Mouse (Mus musculus): ENCODE measurements at regions not wholly inside any gene's neighbourhood (a gene's known extent, or its start where the extent isn't known, plus 50 kb on each side); places are given as distances from the start of the nearest gene placed in this dataset.

DNA sequence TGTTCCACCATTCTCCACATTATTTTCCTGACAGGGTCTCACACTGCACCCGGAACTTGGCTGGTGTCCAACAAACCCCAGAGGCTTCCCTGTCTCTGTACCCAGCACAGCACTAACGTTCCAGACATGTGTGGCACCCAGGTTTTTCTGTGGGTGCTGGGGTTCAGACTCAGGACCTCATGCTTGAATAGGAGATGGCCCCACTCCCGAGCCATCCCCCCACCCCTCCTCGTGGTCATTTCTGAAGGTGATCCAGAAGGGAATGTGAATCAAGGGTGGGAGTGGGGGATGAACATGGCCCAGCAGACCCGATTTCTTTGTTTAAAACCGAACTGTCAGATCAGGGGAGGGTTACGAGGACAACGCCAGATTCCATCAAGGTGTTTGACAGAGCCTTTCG, 245.6 kb downstream of the Tbc1d1 start:
- in situ Hi-C loops (cut with MboI; ENCODE audit: unreplicated experiment in 2 of 2) = no loop called here

- in situ Hi-C loops (cut with MboI; ENCODE audit: unreplicated experiment in 2 of 2) = no loop called here
These were observed 247.2 kb downstream of the Tbc1d1 start for GRCm38 (mm10) chr5:64403077-64403981.

DNA sequence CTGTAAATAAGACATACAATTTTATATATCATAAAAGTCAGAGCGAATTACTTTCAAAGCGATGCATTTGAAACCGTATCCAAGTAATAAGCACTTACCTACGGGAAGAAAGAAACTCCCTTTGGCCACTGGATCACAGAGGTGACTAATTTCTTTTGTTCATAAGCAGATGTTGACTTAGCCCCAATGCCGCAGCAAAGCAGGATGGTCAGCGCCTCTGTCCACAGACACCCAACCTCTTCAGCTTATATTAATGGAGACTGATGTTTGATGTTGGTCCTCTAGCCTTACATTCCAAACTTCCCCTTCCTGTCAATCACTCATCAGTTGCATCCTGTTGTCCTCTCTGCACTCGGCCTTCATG, 247.9 kb downstream of the Tbc1d1 start:
- in situ Hi-C loops (cut with MboI; ENCODE audit: unreplicated experiment in 2 of 2) = no loop called here

GRCm38 (mm10) chr5:64404512-64404911, 248.4 kb downstream of the Tbc1d1 start:
- in situ Hi-C loops (cut with MboI; ENCODE audit: unreplicated experiment in 2 of 2) = no loop called here

- in situ Hi-C loops (cut with MboI; ENCODE audit: unreplicated experiment in 2 of 2) = no loop called here
These were observed 252.8 kb downstream of the Tbc1d1 start for GRCm38 (mm10) chr5:64408938-64409337.

DNA sequence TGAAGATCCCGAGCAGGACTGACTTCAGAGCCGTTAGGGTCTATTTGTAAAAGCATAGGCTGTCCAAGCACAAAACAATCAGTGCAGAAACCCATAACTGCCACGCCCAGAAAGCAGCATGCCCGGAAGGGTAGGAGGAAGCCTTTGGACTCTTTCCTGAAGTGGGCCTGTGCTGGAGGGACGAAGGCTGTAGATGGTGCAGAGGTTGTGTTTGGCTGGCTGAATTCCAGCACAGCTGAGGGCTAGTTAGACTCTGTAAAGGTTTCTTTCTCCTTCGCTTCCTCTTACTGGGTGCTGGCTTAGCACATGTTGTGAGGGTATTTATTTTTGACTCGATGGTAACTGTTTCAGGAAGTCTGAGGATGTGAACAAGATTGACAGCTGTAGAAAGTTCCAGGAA, 254.5 kb downstream of the Tbc1d1 start:
- in situ Hi-C loops (cut with MboI; ENCODE audit: unreplicated experiment in 2 of 2) = no loop called here

GRCm38 (mm10) chr5:64414519-64414918, 258.4 kb downstream of the Tbc1d1 start:
- in situ Hi-C loops (cut with MboI; ENCODE audit: unreplicated experiment in 2 of 2) = no loop called here

DNA sequence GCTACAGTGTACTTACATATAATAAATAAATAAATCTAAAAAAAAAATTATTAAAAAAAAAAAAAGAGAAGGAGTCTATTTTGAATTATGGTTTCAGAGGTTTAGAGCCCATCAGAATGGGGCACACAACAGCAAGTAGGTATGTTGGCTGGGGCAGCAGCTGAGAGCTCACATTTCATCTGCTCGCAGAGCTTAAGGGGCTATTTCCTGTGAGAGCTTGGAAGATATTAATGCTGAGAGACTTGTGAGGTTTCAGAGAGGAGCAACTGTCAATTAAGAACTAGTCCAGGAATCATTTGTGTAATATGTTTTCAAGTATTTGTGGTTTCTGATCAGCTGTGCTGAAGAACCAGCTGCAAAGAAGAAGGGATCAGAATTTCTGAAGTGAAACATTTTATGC, 263.3 kb downstream of the Tbc1d1 start:
- in situ Hi-C loops (cut with MboI; ENCODE audit: unreplicated experiment in 2 of 2) = no loop called here

GRCm38 (mm10) chr5:64422787-64423587, 266.9 kb downstream of the Tbc1d1 start:
- in situ Hi-C loops (cut with MboI; ENCODE audit: unreplicated experiment in 2 of 2) = no loop called here

- in situ Hi-C loops (cut with MboI; ENCODE audit: unreplicated experiment in 2 of 2) = no loop called here
These were observed 272.7 kb downstream of the Tbc1d1 start for GRCm38 (mm10) chr5:64428822-64429221.

- in situ Hi-C loops (cut with MboI; ENCODE audit: unreplicated experiment in 2 of 2) = no loop called here
These were observed 274.4 kb downstream of the Tbc1d1 start for GRCm38 (mm10) chr5:64430501-64430900.

DNA sequence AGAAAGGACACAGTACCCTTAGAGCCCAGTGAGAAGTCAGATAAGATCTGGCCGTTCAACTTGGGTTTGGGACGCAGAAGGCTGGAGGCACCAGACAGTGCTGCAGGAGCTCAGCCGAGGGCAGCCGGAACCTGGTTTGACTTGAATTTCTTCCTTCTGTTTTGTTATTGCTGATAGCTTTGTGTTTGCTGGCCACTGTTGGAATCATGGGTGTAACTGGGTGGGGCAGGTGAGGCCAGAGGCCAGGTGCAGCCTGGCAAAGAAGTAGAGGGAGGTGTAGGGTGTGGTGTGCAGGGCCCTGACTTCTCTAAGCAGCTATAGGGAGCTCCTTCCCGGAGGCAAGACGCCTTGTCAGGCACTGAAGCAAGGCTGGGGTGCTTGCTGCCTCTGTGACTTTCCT, 275.5 kb downstream of the Tbc1d1 start:
- in situ Hi-C loops (cut with MboI; ENCODE audit: unreplicated experiment in 2 of 2) = no loop called here

DNA sequence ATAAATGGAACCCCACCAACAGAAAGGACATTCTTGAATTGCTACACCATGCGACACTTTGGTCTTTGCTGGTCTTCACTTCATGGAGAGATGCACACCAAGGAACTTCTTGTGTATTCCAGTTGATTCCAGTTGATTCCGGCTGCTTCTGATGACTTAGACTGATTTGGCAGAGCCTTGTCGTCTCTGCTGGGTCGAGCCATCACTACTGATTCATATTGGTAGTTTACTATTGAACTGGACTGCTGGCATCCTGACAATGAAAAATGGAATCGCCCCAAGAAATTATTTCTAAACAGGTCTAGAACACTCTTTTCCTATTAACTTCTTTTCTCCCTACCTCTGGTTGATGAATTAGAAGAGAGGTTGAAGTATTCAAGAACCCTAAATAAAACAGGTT, 277.7 kb downstream of the Tbc1d1 start:
- in situ Hi-C loops (cut with MboI; ENCODE audit: unreplicated experiment in 2 of 2) = no loop called here

DNA sequence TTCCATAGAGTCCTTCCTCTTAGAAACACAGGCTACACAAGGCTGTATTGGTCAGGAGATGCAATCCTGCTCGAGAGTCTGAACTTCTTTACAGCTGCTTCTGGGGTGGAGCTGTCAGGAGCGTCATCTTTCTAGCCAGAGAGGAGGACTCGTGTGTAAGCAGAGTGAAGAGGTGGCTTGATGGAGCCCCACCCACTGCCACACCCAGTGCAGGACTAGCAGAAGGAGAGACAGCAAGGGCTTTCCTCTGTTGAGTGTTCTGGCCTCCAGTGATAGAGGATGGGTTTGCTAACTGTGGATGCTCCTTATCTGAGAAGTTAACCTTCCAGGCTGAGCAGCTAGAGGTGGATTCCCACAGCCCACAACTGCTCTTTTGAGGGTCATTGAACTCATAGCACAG, 279.4 kb downstream of the Tbc1d1 start:
- in situ Hi-C loops (cut with MboI; ENCODE audit: unreplicated experiment in 2 of 2) = no loop called here

- in situ Hi-C loops (cut with MboI; ENCODE audit: unreplicated experiment in 2 of 2) = no loop called here
These were observed 279.9 kb downstream of the Tbc1d1 start for GRCm38 (mm10) chr5:64435958-64436357.

DNA sequence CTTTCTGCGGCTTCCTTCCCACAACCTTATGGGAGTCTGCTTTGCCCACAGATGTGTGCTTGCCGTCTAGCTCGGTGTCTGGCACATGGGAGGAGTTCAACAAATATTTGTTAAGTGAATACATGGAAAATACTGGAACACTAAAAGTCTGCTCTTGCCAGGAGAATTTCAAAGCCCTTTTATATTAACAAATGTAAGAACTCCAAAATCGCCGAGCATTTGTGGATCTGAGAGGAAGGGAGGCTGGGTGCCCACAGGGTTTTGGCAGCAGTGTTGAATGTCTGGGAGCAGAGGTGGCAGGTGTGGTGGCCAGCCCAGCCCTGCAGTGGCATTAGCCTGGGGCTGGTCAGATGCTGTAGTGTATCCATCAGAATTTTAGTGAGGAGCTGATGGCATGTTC, 281.6 kb downstream of the Tbc1d1 start:
- in situ Hi-C loops (cut with MboI; ENCODE audit: unreplicated experiment in 2 of 2) = no loop called here

DNA sequence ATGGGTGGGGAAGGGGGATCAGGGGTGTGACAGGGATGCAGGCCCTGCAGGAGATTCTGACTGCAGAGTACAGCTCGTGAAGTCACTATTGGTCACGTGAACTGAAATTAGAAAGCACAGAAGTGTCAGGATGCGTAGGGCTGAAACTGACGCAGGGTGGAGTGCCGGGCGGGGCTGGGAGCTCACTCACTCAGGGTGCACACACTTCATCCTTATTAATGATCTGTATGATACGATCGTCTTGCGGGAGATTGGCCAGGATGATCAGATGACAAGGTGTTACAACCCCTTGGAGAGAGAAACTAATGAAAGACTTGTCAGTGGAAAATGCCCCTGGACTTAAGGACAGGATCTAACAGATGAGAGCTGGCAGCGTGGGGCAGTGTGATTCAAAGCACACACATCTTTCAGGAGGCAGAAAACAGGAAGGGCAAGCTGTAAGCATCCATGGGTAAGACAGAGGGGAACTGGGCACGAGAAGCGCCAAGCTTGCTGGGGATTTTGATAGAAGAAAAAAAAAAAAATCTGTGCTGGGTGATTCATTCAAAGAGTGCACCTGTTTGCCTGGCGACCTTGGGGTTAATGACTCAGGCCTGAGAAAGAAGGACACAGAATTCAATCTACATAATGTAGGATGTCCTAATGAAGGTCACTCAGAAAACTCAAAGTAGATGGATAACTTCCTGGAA, 282.5 kb downstream of the Tbc1d1 start:
- in situ Hi-C loops (cut with MboI; ENCODE audit: unreplicated experiment in 2 of 2) = no loop called here

DNA sequence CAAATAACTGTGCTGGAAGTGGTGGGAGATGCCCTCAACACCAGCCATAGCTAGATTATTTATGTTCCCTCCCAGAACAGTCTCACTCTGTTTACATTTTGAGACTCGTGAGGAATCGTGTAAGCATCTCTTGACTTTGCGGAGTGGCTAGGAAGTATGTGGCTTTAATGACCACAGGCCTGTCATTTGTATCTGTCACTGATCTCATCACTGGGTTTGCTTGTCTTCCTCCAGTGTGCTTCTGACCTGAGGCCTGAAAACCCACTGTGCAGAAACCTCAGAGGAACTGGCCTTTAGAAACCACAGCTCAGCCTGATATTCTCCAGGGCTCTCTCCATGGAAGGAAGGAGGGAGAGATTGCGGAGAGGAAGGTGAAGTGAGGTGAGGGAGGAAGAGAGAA, 291.7 kb downstream of the Tbc1d1 start:
- in situ Hi-C loops (cut with MboI; ENCODE audit: unreplicated experiment in 2 of 2) = no loop called here

DNA sequence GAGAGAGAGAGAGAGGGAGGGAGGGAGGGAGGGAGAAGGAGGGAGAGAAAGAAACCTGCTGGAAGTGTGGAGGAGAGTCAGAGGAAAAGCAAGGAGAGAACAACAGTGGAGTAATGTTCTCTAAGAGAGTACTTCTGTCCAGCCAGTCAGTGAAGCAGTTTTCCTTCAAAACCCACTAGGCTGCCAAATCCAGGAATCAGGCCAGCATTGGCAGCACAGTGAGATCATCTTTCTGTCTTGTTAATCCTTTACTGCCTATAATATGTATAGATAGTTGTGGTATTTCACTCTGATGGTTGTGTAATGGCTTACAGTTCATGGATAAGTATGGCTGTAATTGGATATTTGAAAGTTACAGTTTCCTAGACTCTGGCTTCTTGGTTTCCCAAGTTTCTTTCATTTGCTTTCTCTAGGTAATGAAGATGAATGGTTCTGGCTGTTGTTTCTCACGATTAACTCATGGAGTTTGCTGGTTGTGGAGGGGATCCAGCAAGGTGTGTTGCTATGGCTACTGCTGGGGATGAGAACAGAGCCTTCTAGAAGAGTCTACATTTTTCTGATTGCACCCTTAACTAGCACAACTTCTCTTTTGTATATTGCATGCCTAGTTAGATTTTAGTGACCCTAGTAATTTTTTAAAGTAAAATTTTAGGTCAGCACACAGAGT, 296.7 kb downstream of the Tbc1d1 start:
- in situ Hi-C loops (cut with MboI; ENCODE audit: unreplicated experiment in 2 of 2) = no loop called here

GRCm38 (mm10) chr5:64459807-64460206, 303.7 kb downstream of the Tbc1d1 start:
- in situ Hi-C loops (cut with MboI; ENCODE audit: unreplicated experiment in 2 of 2) = no loop called here

- in situ Hi-C loops (cut with MboI; ENCODE audit: unreplicated experiment in 2 of 2) = no loop called here
These were observed 304.8 kb downstream of the Tbc1d1 start for GRCm38 (mm10) chr5:64460891-64461290.
